Mouse (Mus musculus): ENCODE data around the gene Itgb1. TPM values are rescaled to one million over a fixed set of nuclear protein-coding genes. Genes with fewer than 3 reads are reported as not detected.

The Itgb1 gene
- polyA plus RNA-seq, 1 experiment from 2014 or later = 66.5 TPM

DNA sequence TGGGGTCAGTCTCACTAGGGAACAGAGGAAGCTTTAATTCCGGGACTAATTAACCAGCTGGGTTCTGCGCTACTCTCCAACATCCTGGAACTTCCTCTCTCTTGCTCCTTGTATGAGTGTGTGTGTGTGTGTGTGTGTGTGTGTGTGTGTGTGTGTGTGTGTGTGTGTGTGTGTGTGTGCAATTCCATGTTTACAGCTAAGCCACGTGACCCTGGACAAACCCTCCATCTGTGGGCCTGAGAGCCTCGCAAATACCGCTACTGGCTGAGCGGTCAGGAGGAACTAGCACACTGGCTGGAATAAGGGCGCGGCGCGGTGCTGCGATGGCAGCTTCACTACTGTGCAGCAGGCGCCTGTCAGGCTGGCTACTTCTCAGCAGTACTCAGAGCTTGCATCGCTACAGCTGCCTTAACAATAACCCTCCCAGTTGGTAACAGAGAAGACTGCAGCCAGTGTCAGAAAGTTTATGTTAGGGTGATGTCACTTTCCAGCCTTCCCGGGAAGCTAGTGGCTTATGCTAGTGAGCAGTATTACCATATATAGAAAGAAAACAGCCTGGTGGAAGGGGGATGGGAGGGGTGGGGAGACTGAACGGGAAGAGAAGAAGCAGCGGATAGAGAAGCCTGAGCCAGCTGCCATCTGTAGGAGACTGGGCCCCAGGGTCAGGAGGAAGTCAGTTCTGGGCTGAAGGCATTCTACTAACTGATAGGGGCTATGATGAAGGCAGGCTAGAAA, 30.9 kb upstream of the Itgb1 start:
- Histone ChIP-seq H3K9ac (ENCODE audit: low read depth, low read length) (peak overlapping the region; percentile 50; the same call in 1 of the 2 replicates), H3K4me1 (ENCODE audit: control insufficient read depth, low read depth, low read length) (peaks cover 6% of the 10 kb centered on the region; the same call in 1 of the 2 replicates), H3K27me3 (ENCODE audit: control insufficient read depth, insufficient read depth, low read depth, low read length) (no peaks in the 10 kb centered on the region), H3K36me3 (ENCODE audit: control insufficient read depth, insufficient read depth) (no peaks in the 10 kb centered on the region), H3K9me3 (replicated peaks; ENCODE audit: control insufficient read depth, low read length) (no peaks in the 10 kb centered on the region; the same call in 1 of the 2 replicates), H3K4me2 (ENCODE audit: low read depth, low read length) (peak overlapping the region; percentile 61), H3K27ac (ENCODE audit: low read length) (peak overlapping the region; percentile 90), H3K4me3 (ENCODE audit: low read depth, low read length) (peak overlapping the region; percentile 44)
- WGBS (ENCODE audit: insufficient replicate concordance) = 3% methylated on average over 16 of the region's 16 CpGs
- peak; percentile 82 for ATAC-seq (ENCODE audit: low read depth)

DNA sequence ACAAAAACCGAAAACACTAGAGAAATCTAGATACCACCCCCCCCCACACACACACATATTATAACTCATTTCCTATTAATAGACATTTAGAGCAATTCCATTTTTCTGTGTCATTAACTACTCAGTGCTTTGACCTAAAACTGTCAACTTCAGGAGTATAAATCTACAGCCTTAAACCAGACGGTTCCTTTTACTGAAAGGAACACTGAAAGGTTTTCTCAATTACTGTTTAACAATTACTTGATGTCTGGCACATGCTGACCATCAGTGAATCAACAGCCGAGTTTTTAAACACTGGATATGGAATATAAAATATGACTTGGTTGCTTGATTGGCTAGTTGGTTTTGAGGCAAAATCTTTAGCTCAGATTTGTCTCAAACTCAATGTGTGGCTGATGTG, 23.3 kb upstream of the Itgb1 start:
- Histone ChIP-seq H3K27me3 (ENCODE audit: control insufficient read depth, insufficient read depth, low read depth, low read length) (no peaks in the 10 kb centered on the region), H3K9ac (ENCODE audit: low read depth, low read length) (no peak overlapping the region), H3K4me3 (ENCODE audit: low read depth, low read length) (no peak overlapping the region), H3K4me2 (ENCODE audit: low read depth, low read length) (no peak overlapping the region), H3K27ac (ENCODE audit: low read length) (no peak overlapping the region), H3K4me1 (ENCODE audit: control insufficient read depth, low read depth, low read length) (no peaks in the 10 kb centered on the region), H3K36me3 (ENCODE audit: control insufficient read depth, insufficient read depth) (no peaks in the 10 kb centered on the region), H3K9me3 (replicated peaks; ENCODE audit: control insufficient read depth, low read length) (no peaks in the 10 kb centered on the region; the same call in 1 of the 2 replicates)
- WGBS (ENCODE audit: insufficient replicate concordance) = 50% methylated on average over 3 of the region's 3 CpGs
- no peak for ATAC-seq (ENCODE audit: low read depth)

DNA sequence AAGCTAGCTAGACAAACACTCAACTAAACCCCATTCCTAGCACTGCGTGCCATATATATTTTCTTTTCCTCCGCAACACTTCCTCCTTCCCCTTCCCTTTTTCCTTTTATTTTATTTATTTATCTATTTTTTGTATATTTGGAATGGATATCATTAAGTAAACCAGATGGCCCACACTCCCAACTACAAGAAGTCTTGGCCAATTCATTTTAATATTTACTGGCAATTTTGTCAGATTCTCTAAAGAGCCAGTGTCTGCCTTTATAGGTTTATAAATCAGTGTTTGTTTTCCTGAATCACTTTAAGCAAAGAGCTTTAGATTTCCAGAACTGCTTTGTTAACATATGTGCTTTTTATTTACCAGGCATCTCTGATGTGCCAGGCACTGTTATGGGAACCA, 22.8 kb upstream of the Itgb1 start:
- Histone ChIP-seq H3K27me3 (ENCODE audit: control insufficient read depth, insufficient read depth, low read depth, low read length) (no peaks in the 10 kb centered on the region), H3K4me3 (ENCODE audit: low read depth, low read length) (no peak overlapping the region), H3K9ac (ENCODE audit: low read depth, low read length) (no peak overlapping the region), H3K4me2 (ENCODE audit: low read depth, low read length) (no peak overlapping the region), H3K36me3 (ENCODE audit: control insufficient read depth, insufficient read depth) (no peaks in the 10 kb centered on the region), H3K27ac (ENCODE audit: low read length) (no peak overlapping the region), H3K9me3 (replicated peaks; ENCODE audit: control insufficient read depth, low read length) (no peaks in the 10 kb centered on the region; the same call in 1 of the 2 replicates), H3K4me1 (ENCODE audit: control insufficient read depth, low read depth, low read length) (no peaks in the 10 kb centered on the region)
- WGBS (ENCODE audit: insufficient replicate concordance) = 77% methylated on average over 2 of the region's 2 CpGs
- ATAC-seq (ENCODE audit: low read depth) = no peak

DNA sequence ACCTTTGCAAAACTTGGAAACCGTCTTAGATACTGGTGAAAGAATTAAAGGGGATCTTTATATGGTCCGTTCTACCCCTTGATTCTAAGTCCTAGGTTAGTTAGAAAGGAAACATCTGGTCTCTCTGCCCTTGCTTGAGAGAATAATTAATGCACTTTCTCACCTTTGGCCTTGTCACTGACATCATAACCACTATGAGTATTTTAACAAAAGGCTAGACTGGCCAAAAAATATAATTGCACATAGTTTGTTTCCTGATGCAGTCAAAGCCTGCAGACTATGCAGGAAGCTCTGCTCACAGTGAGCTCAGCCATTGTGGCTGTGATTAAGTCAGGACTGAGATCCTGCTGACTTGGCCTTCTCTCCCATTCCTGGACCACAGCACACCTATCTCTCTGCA, 22.3 kb upstream of the Itgb1 start:
- no peak overlapping the region for H3K4me2 ChIP-seq (ENCODE audit: low read depth, low read length)
- WGBS (ENCODE audit: insufficient replicate concordance) = 41% methylated on average over 2 of the region's 2 CpGs
- 0 out of 2 replicates have a peak, but pooled peaks have one; percentile 21 for ATAC-seq (ENCODE audit: low read depth)

DNA sequence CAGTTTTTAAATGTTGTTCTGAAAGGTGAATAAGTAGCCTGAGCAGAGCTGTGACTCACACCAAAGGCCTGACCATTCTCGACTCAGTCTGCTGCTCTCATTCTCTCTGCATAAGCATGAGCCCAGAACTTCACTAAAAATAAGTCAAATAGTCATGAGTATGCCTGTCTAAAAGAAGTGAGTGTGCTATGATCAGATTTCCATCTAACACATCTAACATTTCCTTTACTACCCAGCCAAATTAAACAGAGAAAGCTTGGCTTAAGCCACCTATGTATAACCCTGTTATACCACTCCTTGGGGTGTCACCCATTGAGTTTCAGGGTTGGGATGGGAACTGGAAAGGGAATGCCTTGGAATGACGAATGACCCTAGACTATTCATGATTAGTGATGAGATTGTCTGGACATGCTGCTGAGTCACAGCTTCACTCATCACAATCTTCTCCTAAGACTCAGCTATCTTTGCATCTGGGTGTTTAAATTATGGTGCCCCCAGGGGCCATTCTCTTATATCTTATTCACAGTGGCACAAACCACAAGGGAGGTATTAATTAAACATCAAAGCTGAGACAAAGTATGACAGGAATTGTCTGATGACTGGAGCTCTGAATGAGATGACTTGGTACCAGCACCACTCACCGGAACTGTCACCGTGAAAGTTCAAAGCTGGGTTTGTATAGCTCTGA, 18.7 kb upstream of the Itgb1 start:
- Histone ChIP-seq H3K4me2 (ENCODE audit: low read depth, low read length) (no peak overlapping the region), H3K4me3 (ENCODE audit: low read depth, low read length) (no peak overlapping the region), H3K27me3 (ENCODE audit: control insufficient read depth, insufficient read depth, low read depth, low read length) (no peaks in the 10 kb centered on the region), H3K9me3 (replicated peaks; ENCODE audit: control insufficient read depth, low read length) (no peaks in the 10 kb centered on the region), H3K9ac (ENCODE audit: low read depth, low read length) (no peak overlapping the region), H3K36me3 (ENCODE audit: control insufficient read depth, insufficient read depth) (no peaks in the 10 kb centered on the region), H3K4me1 (ENCODE audit: control insufficient read depth, low read depth, low read length) (no peaks in the 10 kb centered on the region), H3K27ac (ENCODE audit: low read length) (no peak overlapping the region)
- no peak for ATAC-seq (ENCODE audit: low read depth)
- WGBS (ENCODE audit: insufficient replicate concordance) = 58% methylated on average over 4 of the region's 4 CpGs

More for the DNA sequence above, 22.3 kb upstream of the Itgb1 start:
- Histone ChIP-seq H3K27me3 (ENCODE audit: control insufficient read depth, insufficient read depth, low read depth, low read length) (no peaks in the 10 kb centered on the region), H3K36me3 (ENCODE audit: control insufficient read depth, insufficient read depth) (no peaks in the 10 kb centered on the region), H3K4me3 (ENCODE audit: low read depth, low read length) (no peak overlapping the region), H3K9me3 (replicated peaks; ENCODE audit: control insufficient read depth, low read length) (no peaks in the 10 kb centered on the region; the same call in 1 of the 2 replicates), H3K4me1 (ENCODE audit: control insufficient read depth, low read depth, low read length) (no peaks in the 10 kb centered on the region), H3K27ac (ENCODE audit: low read length) (no peak overlapping the region), H3K9ac (ENCODE audit: low read depth, low read length) (no peak overlapping the region)

DNA sequence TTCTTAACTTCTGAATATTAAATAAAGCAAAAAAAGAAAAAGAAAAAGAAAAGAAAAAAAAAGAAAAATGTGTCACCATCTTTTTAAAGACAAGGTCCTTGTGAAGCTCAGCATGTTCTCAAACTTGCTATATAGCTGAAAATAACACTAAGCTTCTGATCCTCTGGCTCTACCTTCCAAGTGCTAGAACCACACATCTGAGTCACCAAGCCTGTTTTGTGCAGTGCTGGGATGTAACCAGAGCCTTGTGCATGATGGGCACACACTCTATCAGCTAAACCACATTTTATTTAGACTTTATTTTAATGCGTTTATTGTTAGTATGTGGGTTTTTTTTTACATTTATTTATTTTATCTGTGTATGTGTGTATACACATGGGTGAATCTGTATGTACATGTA, 13.6 kb upstream of the Itgb1 start:
- ATAC-seq (ENCODE audit: low read depth) = no peak
- no peak overlapping the region for H3K4me2 ChIP-seq (ENCODE audit: low read depth, low read length)
- no peaks in the 10 kb centered on the region for H3K4me1 ChIP-seq (ENCODE audit: control insufficient read depth, low read depth, low read length)
- no peak overlapping the region for H3K27ac ChIP-seq (ENCODE audit: low read length)
- H3K4me3 ChIP-seq (ENCODE audit: low read depth, low read length) = no peak overlapping the region
- H3K27me3 ChIP-seq (ENCODE audit: control insufficient read depth, insufficient read depth, low read depth, low read length) = no peaks in the 10 kb centered on the region
- 74% methylated on average over 1 of the region's 1 CpGs for WGBS (ENCODE audit: insufficient replicate concordance)
- H3K9me3 ChIP-seq (replicated peaks; ENCODE audit: control insufficient read depth, low read length) = no peaks in the 10 kb centered on the region; the same call in 1 of the 2 replicates
- H3K36me3 ChIP-seq (ENCODE audit: control insufficient read depth, insufficient read depth) = no peaks in the 10 kb centered on the region
- H3K9ac ChIP-seq (ENCODE audit: low read depth, low read length) = no peak overlapping the region

DNA sequence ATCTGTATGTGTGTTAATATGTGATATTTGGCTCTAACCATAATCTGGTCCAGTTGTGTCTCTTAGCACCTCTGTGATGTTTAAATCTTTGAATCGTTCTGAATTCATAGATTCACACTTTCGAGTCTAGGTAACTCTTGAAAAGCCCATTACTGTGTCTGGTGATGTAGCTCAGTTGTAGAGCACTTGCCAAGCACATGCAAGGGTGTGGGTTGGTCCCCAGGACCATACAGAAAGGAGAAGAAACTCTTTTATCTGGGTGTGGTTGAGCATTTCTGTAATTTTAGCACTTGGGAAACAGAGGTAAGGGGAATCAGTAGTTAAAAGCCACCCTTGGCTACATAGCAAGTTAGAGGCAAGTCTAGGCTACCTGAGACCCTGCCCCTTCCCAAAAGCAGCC, 13.0 kb upstream of the Itgb1 start:
- H3K4me3 ChIP-seq (ENCODE audit: low read depth, low read length) = no peak overlapping the region
- no peak overlapping the region for H3K9ac ChIP-seq (ENCODE audit: low read depth, low read length)
- H3K4me1 ChIP-seq (ENCODE audit: control insufficient read depth, low read depth, low read length) = no peaks in the 10 kb centered on the region
- H3K27me3 ChIP-seq (ENCODE audit: control insufficient read depth, insufficient read depth, low read depth, low read length) = no peaks in the 10 kb centered on the region
- 60% methylated on average over 2 of the region's 2 CpGs for WGBS (ENCODE audit: insufficient replicate concordance)
- ATAC-seq (ENCODE audit: low read depth) = no peak
- H3K4me2 ChIP-seq (ENCODE audit: low read depth, low read length) = no peak overlapping the region
- H3K9me3 ChIP-seq (replicated peaks; ENCODE audit: control insufficient read depth, low read length) = no peaks in the 10 kb centered on the region; the same call in 1 of the 2 replicates
- no peak overlapping the region for H3K27ac ChIP-seq (ENCODE audit: low read length)
- no peaks in the 10 kb centered on the region for H3K36me3 ChIP-seq (ENCODE audit: control insufficient read depth, insufficient read depth)

DNA sequence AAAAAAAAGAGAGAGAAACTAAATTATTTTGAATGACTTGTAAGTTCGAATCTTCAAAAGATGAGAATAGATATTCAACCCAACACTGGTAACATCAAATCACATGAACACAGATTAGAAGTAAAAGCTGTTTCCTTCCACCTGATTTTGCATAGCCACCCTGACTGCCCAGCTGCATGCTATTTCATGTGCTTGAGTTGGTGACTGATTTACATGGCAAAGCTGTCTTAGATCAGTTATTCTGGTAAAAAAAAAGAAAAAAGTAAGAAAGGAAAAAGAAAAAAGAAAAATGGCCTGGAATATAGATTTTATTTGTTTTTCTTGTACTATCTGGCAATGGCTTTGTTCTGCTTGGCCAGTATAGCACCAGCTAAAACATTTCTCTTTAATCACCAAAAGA, 12.5 kb upstream of the Itgb1 start:
- 41% methylated on average over 1 of the region's 1 CpGs for WGBS (ENCODE audit: insufficient replicate concordance)
- Histone ChIP-seq H3K4me3 (ENCODE audit: low read depth, low read length) (no peak overlapping the region), H3K27me3 (ENCODE audit: control insufficient read depth, insufficient read depth, low read depth, low read length) (no peaks in the 10 kb centered on the region)

More for the DNA sequence above, 12.5 kb upstream of the Itgb1 start:
- no peaks in the 10 kb centered on the region for H3K36me3 ChIP-seq (ENCODE audit: control insufficient read depth, insufficient read depth)
- ATAC-seq (ENCODE audit: low read depth) = no peak
- H3K4me1 ChIP-seq (ENCODE audit: control insufficient read depth, low read depth, low read length) = no peaks in the 10 kb centered on the region
- H3K9me3 ChIP-seq (replicated peaks; ENCODE audit: control insufficient read depth, low read length) = no peaks in the 10 kb centered on the region; the same call in 1 of the 2 replicates
- no peak overlapping the region for H3K4me2 ChIP-seq (ENCODE audit: low read depth, low read length)
- H3K9ac ChIP-seq (ENCODE audit: low read depth, low read length) = no peak overlapping the region
- H3K27ac ChIP-seq (ENCODE audit: low read length) = no peak overlapping the region
